Comparison of ENCODE assay signal across 8 mouse cellular contexts in genomic region chrX:86191614-86192419, GRCm38 (mm10). TPM values are rescaled to one million over a fixed set of nuclear protein-coding genes. Genes with fewer than 3 reads are reported as not detected.
A peak's percentile ranks its signal among the peaks of the same experiment; 100 is the strongest.
DNase-seq lines count a peak whose midpoint lies in the region; ATAC-seq and TF ChIP-seq lines count a peak whose summit lies in the region.

Nr0b1 (plus strand) TSS chrX:86191764.

- no peaks in the 10 kb centered on the region for H3K36me3 ChIP-seq in heart, embryonic 13.5 days
- H3K36me3 ChIP-seq in forebrain, embryonic 12.5 days (replicated peaks): no peaks in the 10 kb centered on the region

- intact Hi-C loops in gastrocnemius, adult 2 months (cut with DNase I): no loop called here

- no peak for ATAC-seq in heart, embryonic 13.5 days (ENCODE audit: extremely low read depth, insufficient number of reproducible peaks, low FRiP score, low TSS enrichment)
- peak; percentile 71 for ATAC-seq in forebrain, embryonic 12.5 days (ENCODE audit: low FRiP score)

- no peaks in the 10 kb centered on the region for H3K9me3 ChIP-seq in heart, embryonic 13.5 days
- H3K9me3 ChIP-seq in forebrain, embryonic 12.5 days: no peaks in the 10 kb centered on the region

- H3K9ac ChIP-seq in heart, embryonic 13.5 days: no peak within 1 kb of the TSS
- H3K9ac ChIP-seq in forebrain, embryonic 12.5 days: no peak within 1 kb of the TSS

- H3K4me3 ChIP-seq in heart, embryonic 13.5 days: peak within 1 kb of the TSS; percentile 42
- H3K4me3 ChIP-seq in forebrain, embryonic 12.5 days (replicated peaks): peak within 1 kb of the TSS; percentile 43
- no peak within 1 kb of the TSS for H3K4me3 ChIP-seq in gastrocnemius, adult 2 months

- H3K27ac ChIP-seq in heart, embryonic 13.5 days (replicated peaks): no peak within 1 kb of the TSS
- H3K27ac ChIP-seq in forebrain, embryonic 12.5 days: no peak within 1 kb of the TSS
- H3K27ac ChIP-seq in gastrocnemius, adult 2 months: no peak within 1 kb of the TSS

- no peaks in the 10 kb centered on the region for H3K4me1 ChIP-seq in heart, embryonic 13.5 days
- no peaks in the 10 kb centered on the region; the same call in 1 of the 2 replicates for H3K4me1 ChIP-seq in forebrain, embryonic 12.5 days

- TF ChIP-seq CTCF in gastrocnemius, adult 2 months (IDR thresholded peaks at IDR 0.05): no peak

- peak within 1 kb of the TSS; percentile 69 for H3K4me2 ChIP-seq in heart, embryonic 13.5 days
- peak within 1 kb of the TSS; percentile 75 for H3K4me2 ChIP-seq in forebrain, embryonic 12.5 days

- 12% methylated on average over 53 of the region's 53 CpGs for WGBS in heart, embryonic 13.5 days
- 21% methylated on average over 53 of the region's 53 CpGs for WGBS in forebrain, embryonic 12.5 days

- DNase-seq in heart, adult 9 months (ENCODE audit: low spot score in 2 of 2): no peak
- peak; percentile 87 for DNase-seq in R1 (ENCODE audit: low read depth, low spot score)
- DNase-seq in mesoderm, embryonic 11.5 days (ENCODE audit: low read depth, low spot score): peak; percentile 8
- DNase-seq in testis, postnatal 14 days (ENCODE audit: low spot score): peak; percentile 51
- no peak for DNase-seq in gastrocnemius, adult 2 months
- no peak for DNase-seq in kidney, postnatal 36 days

- H3K27me3 ChIP-seq in heart, embryonic 13.5 days (replicated peaks): peaks cover 32% of the 10 kb centered on the region
- peaks cover 29% of the 10 kb centered on the region for H3K27me3 ChIP-seq in forebrain, embryonic 12.5 days

RNA-seq across cellular contexts. Expression of gene Nr0b1, which starts in this region (rescaled TPM):
- not detected in 2 replicates for polyA plus RNA-seq in heart, embryonic 13.5 days (2015; fragmentation: Nextera tagmentation; extraction: Ambion mirVana)
- polyA plus RNA-seq in forebrain, embryonic 12.5 days (2016; fragmentation: Nextera tagmentation; extraction: Ambion mirVana): 0.42 and 0.61 TPM in 2 replicates
- total RNA-seq in gastrocnemius, adult 2 months (2021): not detected

Comparison
In these comparisons a context has a peak if more than half of its experiments do, and no peak if none do; other contexts are left out.
1. Peak in ATAC-seq, H3K4me3 ChIP-seq and H3K4me2 ChIP-seq in forebrain, embryonic 12.5 days; RNA of the gene not detected or under 1 TPM.
2. DNase-seq: peak in R1 (single experiment), mesoderm, embryonic 11.5 days (single experiment) and testis, postnatal 14 days (single experiment); none in heart, adult 9 months (0 of 2), gastrocnemius, adult 2 months (single experiment) and kidney, postnatal 36 days (0 of 2).